Mouse (Mus musculus): ENCODE measurements around the gene Hsd17b13.
"Not testable (repeated sequence)": the region's sequence is repeated elsewhere in the genome, so short reads cannot be mapped to it uniquely, and the experiment has no call there.

Gene Hsd17b13

GRCm38 (mm10) chr5:103980705-103981560 is 3.7 kb upstream of the Hsd17b13 start:
- DNase-seq (ENCODE audit: low spot score in 2 of 2), result no peak

- DNase-seq (ENCODE audit: low spot score in 2 of 2), result no peak
Measured at GRCm38 (mm10) chr5:103977907-103978570, 829 bp upstream of the Hsd17b13 start.

GRCm38 (mm10) chr5:103975736-103976135 is 1.5 kb downstream of the Hsd17b13 start:
- DNase-seq (ENCODE audit: low spot score in 2 of 2), result no peak

GRCm38 (mm10) chr5:103972801-103973200 is 4.4 kb downstream of the Hsd17b13 start:
- no peak for DNase-seq (ENCODE audit: low spot score in 2 of 2)

- DNase-seq (ENCODE audit: low spot score in 2 of 2), result no peak
Measured at GRCm38 (mm10) chr5:103972379-103972778, 4.8 kb downstream of the Hsd17b13 start.

- no peak for DNase-seq (ENCODE audit: low spot score in 2 of 2)
Measured at GRCm38 (mm10) chr5:103971051-103971450, 6.2 kb downstream of the Hsd17b13 start.

- no peak for DNase-seq (ENCODE audit: low spot score in 2 of 2)
Measured at GRCm38 (mm10) chr5:103962935-103963429, 14.2 kb downstream of the Hsd17b13 start.

- DNase-seq (ENCODE audit: low spot score in 2 of 2), result peak in 1 of 2 experiments; percentile 15
Measured at GRCm38 (mm10) chr5:103954638-103955037, 22.6 kb downstream of the Hsd17b13 start.

- no peak for DNase-seq (ENCODE audit: low spot score in 2 of 2)
Measured at GRCm38 (mm10) chr5:103953135-103954083, 23.8 kb downstream of the Hsd17b13 start.

GRCm38 (mm10) chr5:103950138-103950537 is 27.1 kb downstream of the Hsd17b13 start:
- not testable (repeated sequence) for DNase-seq (ENCODE audit: low spot score in 2 of 2)

- no peak for DNase-seq (ENCODE audit: low spot score in 2 of 2)
Measured at GRCm38 (mm10) chr5:103943183-103943582, 34.0 kb downstream of the Hsd17b13 start.

GRCm38 (mm10) chr5:103939856-103940255 is 37.4 kb downstream of the Hsd17b13 start:
- no peak for DNase-seq (ENCODE audit: low spot score in 2 of 2)

GRCm38 (mm10) chr5:103939350-103939652 is 37.9 kb downstream of the Hsd17b13 start:
- no peak for DNase-seq (ENCODE audit: low spot score in 2 of 2)

GRCm38 (mm10) chr5:103938547-103939349 is 38.5 kb downstream of the Hsd17b13 start:
- DNase-seq (ENCODE audit: low spot score in 2 of 2), result no peak

- no peak for DNase-seq (ENCODE audit: low spot score in 2 of 2)
Measured at GRCm38 (mm10) chr5:103936906-103937589, 40.2 kb downstream of the Hsd17b13 start.

- DNase-seq (ENCODE audit: low spot score in 2 of 2), result not testable (repeated sequence)
Measured at GRCm38 (mm10) chr5:103931924-103932323, 45.3 kb downstream of the Hsd17b13 start.

GRCm38 (mm10) chr5:103930511-103930910 is 46.7 kb downstream of the Hsd17b13 start:
- no peak for DNase-seq (ENCODE audit: low spot score in 2 of 2)

GRCm38 (mm10) chr5:103928196-103928550 is 49.0 kb downstream of the Hsd17b13 start:
- no peak for DNase-seq (ENCODE audit: low spot score in 2 of 2)

GRCm38 (mm10) chr5:103927429-103928195 is 49.6 kb downstream of the Hsd17b13 start:
- DNase-seq (ENCODE audit: low spot score in 2 of 2), result peak; percentile 67 to 93

GRCm38 (mm10) chr5:103926398-103926797 is 50.8 kb downstream of the Hsd17b13 start:
- DNase-seq (ENCODE audit: low spot score in 2 of 2), result no peak

Data from frontal cortex, postnatal 14 days (tissue).